Mouse (Mus musculus) myocyte (in vitro differentiated cells): ENCODE data around the gene Elmo3. TPM values are rescaled to one million over a fixed set of nuclear protein-coding genes. Genes with fewer than 3 reads are reported as not detected.
A peak's percentile ranks its signal among the peaks of the same experiment; 100 is the strongest.

Experiments used
- H3K27me3 ChIP-seq: one replicate; pipeline ENCODE4 v1.6.1; 2011; ENCODE audit not compliant: control insufficient read depth, insufficient read depth, insufficient read length
- H3K36me3 ChIP-seq: one replicate; pipeline ENCODE4 v1.6.1; 2011; ENCODE audit not compliant: control insufficient read depth, insufficient read depth
- H3K4me2 ChIP-seq: one replicate; pipeline ENCODE4 v1.6.1; 2011; ENCODE audit warnings: low read depth, control low read depth
- H3K4me3 ChIP-seq: one replicate; pipeline ENCODE4 v1.5.1; 2011; ENCODE audit warnings: mild to moderate bottlenecking, control low read depth, moderate library complexity
- H3K79me2 ChIP-seq: one replicate; pipeline ENCODE4 v1.6.1; 2011; ENCODE audit not compliant: control insufficient read depth, insufficient read depth
- H3ac ChIP-seq: one replicate; pipeline ENCODE4 v1.6.1; 2011; ENCODE audit not compliant: control insufficient read depth, insufficient read length
- CEBPB ChIP-seq: IDR thresholded peaks from 2 replicates; pipeline ENCODE4 v1.6.1; 2011; ENCODE audit warnings: mild to moderate bottlenecking, moderate library complexity; ENCODE audit not compliant: poor library complexity, insufficient read depth, severe bottlenecking
- E2F4 ChIP-seq: IDR thresholded peaks from one replicate; pipeline ENCODE4 v1.6.1; 2011; ENCODE audit warnings: mild to moderate bottlenecking, control low read depth, moderate library complexity; ENCODE audit not compliant: insufficient read depth
- MAX ChIP-seq: IDR thresholded peaks from one replicate; pipeline ENCODE4 v1.6.1; 2011; ENCODE audit warnings: low read depth, mild to moderate bottlenecking, control low read depth
- MYOD1 ChIP-seq, 3 experiments: IDR thresholded peaks; one replicate each; pipeline ENCODE4 v1.6.1; 2011; ENCODE audit warnings: control low read depth in 2 of 3, low read depth in 2 of 3, mild to moderate bottlenecking in 2 of 3, moderate library complexity in 1 of 3; ENCODE audit not compliant: insufficient read length in 2 of 3, control insufficient read depth in 1 of 3
- MYOG ChIP-seq, 3 experiments: IDR thresholded peaks; one replicate each; pipeline ENCODE4 v1.6.1; 2011; ENCODE audit warnings: control low read depth in 2 of 3, low read depth in 2 of 3, mild to moderate bottlenecking in 2 of 3; ENCODE audit not compliant: insufficient read length in 2 of 3, control insufficient read depth in 1 of 3, insufficient read depth in 1 of 3
- POLR2A ChIP-seq: IDR thresholded peaks from one replicate; pipeline ENCODE4 v1.6.1; 2011; ENCODE audit warnings: low read depth, mild to moderate bottlenecking, control low read depth, moderate library complexity; ENCODE audit not compliant: insufficient read length
- POLR2AphosphoS2 ChIP-seq: IDR thresholded peaks from one replicate; pipeline ENCODE4 v1.6.1; 2011; ENCODE audit warnings: low read depth, control low read depth; ENCODE audit not compliant: insufficient read length
- REST ChIP-seq: IDR thresholded peaks from one replicate; pipeline ENCODE4 v1.6.1; 2011; ENCODE audit warnings: mild to moderate bottlenecking, control low read depth, moderate library complexity; ENCODE audit not compliant: insufficient read depth, insufficient read length
- SRF ChIP-seq: IDR thresholded peaks from one replicate; pipeline ENCODE4 v1.6.1; 2011; ENCODE audit warnings: low read depth; ENCODE audit not compliant: control insufficient read depth, insufficient read length
- TCF12 ChIP-seq: IDR thresholded peaks from one replicate; pipeline ENCODE4 v1.6.1; 2011; ENCODE audit warnings: mild to moderate bottlenecking, control low read depth; ENCODE audit not compliant: poor library complexity, insufficient read depth, severe bottlenecking
- TCF3 ChIP-seq: IDR thresholded peaks from one replicate; pipeline ENCODE4 v1.6.1; 2011; ENCODE audit warnings: low read depth, control low read depth; ENCODE audit not compliant: insufficient read length
- USF1 ChIP-seq: IDR thresholded peaks from one replicate; pipeline ENCODE4 v1.6.1; 2011; ENCODE audit warnings: low read depth, mild to moderate bottlenecking, control low read depth, moderate library complexity
- polyA plus RNA-seq: library from polyadenylated mRNA; unstranded; fragments of >200 nt; fragmentation: generic; extraction: Trizol; gene quantifications from one replicate; pipeline ENCODE4 v1.2.1, GENCODE M21; 2012; ENCODE audit warnings: missing spikeins

The Elmo3 gene
- polyA plus RNA-seq, 1 experiment, result 0.92 TPM

DNA sequence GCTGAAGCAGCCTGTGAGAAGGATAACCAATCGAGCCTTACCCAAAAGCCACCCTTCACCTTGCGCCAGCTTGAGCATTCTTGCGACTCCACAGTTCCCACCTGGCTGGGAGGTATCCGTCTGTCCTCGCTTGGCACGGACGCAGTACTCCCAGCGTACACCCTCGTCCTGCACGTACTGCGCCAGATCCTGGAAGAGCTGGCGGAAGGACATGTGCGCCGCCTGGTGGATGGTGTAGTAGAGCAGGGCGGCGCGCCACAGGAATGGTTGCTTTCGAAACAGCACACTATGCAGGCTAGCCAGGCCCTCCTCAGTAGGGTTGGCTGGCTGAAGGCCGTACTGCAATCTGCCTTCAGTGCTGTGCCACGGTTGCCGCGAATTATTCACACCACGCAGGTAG lies 22.3 kb upstream of the Elmo3 start:
- no peak overlapping the region for H3K4me3 ChIP-seq
- H3ac ChIP-seq, result no peak overlapping the region
- TF ChIP-seq POLR2A (no peak), E2F4 (no peak), POLR2AphosphoS2 (peak; percentile 81), TCF12 (no peak)
- peaks cover 18% of the 10 kb centered on the region for H3K79me2 ChIP-seq
- no peak overlapping the region for H3K4me2 ChIP-seq
- no peaks in the 10 kb centered on the region for H3K27me3 ChIP-seq
- H3K36me3 ChIP-seq, result peaks cover 4% of the 10 kb centered on the region

DNA sequence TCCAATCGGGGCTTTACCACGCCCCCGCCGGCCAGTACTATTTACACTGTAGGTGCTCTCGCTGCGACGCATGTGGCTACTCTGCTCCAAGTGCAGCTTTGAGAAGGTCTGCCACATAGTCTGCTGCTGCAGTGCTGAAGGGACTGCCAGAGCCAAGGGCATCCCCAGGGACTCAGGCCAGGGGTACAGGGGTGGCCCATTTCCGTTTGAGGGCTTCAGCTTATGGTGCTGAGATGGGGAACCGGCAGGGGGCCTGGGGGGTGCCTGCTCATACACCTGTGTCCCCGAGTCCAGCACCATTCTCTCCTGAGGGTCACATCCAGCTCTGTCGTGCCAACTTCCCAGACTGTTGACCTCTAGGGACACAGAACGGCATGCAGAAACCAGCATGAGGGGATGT lies 19.9 kb upstream of the Elmo3 start:
- Histone ChIP-seq H3K36me3 (peaks cover 4% of the 10 kb centered on the region), H3K4me3 (no peak overlapping the region), H3ac (no peak overlapping the region), H3K4me2 (no peak overlapping the region), H3K27me3 (no peaks in the 10 kb centered on the region), H3K79me2 (peaks cover 23% of the 10 kb centered on the region)
- TF ChIP-seq E2F4 (no peak), MYOG (IDR thresholded peaks at IDR 0.05; ENCODE audit: control insufficient read depth in 1 of 3, insufficient read depth in 1 of 3, insufficient read length in 2 of 3, low read depth in 2 of 3) (no peak), REST (no peak), USF1 (no peak), POLR2A (no peak), TCF3 (no peak), POLR2AphosphoS2 (no peak), TCF12 (no peak), SRF (no peak), MYOD1 (IDR thresholded peaks at IDR 0.05; ENCODE audit: control insufficient read depth in 1 of 3, insufficient read length in 2 of 3, low read depth in 2 of 3) (no peak), CEBPB (no peak)

DNA sequence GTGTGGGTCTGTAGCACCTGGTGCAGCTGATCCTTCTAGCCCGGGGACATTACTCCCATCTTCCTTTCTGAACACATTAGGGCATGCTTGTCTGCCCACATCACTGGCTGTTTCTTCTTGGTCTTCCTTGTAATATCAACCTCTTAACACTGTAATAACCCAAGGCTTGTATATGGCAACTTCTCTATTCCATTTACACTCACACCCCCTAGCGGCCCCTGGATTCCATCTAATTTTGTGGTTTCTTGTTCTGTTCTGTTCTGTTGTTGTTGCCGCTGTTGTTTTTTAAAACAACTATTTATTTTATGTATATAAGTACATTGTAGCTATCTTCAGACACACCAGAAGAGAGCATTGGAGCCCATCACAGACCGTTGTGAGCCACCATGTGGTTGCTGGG lies 18.5 kb upstream of the Elmo3 start:
- no peak for TF ChIP-seq TCF12
- no peak for TF ChIP-seq POLR2AphosphoS2
- no peak for TF ChIP-seq SRF
- peaks cover 23% of the 10 kb centered on the region for H3K79me2 ChIP-seq

DNA sequence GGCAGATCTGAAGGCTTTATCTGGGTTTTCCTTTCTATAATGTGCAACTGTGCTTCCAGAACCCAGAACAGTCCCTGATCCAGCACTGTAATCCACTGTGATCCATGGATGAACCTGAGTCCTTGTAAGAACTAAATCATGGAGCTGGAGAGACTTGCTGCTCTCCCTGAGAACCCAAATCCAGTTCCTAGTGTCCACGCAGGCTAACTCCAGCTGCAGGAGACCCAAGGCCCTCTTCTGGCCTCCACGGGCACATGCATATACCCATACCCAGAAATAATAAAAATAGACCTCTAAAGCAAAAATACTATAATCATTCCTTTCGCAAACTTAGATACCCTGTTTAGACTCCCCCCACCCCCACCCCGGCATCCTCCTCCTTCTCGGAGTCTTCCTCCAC lies 17.2 kb upstream of the Elmo3 start:
- Histone ChIP-seq H3K4me2 (peak overlapping the region; percentile 87), H3ac (no peak overlapping the region), H3K4me3 (peak overlapping the region; percentile 35), H3K79me2 (peaks cover 23% of the 10 kb centered on the region), H3K27me3 (no peaks in the 10 kb centered on the region), H3K36me3 (no peaks in the 10 kb centered on the region)
- TF ChIP-seq MYOD1 (IDR thresholded peaks at IDR 0.05; ENCODE audit: control insufficient read depth in 1 of 3, insufficient read length in 2 of 3, low read depth in 2 of 3), result no peak
- TF ChIP-seq POLR2AphosphoS2, result no peak
- no peak for TF ChIP-seq USF1
- TF ChIP-seq POLR2A, result no peak
- no peak for TF ChIP-seq REST

More for the DNA sequence above, 18.5 kb upstream of the Elmo3 start:
- no peaks in the 10 kb centered on the region for H3K27me3 ChIP-seq
- H3ac ChIP-seq, result no peak overlapping the region
- H3K4me2 ChIP-seq, result peak overlapping the region; percentile 87
- H3K4me3 ChIP-seq, result no peak overlapping the region
- H3K36me3 ChIP-seq, result peaks cover 1% of the 10 kb centered on the region

DNA sequence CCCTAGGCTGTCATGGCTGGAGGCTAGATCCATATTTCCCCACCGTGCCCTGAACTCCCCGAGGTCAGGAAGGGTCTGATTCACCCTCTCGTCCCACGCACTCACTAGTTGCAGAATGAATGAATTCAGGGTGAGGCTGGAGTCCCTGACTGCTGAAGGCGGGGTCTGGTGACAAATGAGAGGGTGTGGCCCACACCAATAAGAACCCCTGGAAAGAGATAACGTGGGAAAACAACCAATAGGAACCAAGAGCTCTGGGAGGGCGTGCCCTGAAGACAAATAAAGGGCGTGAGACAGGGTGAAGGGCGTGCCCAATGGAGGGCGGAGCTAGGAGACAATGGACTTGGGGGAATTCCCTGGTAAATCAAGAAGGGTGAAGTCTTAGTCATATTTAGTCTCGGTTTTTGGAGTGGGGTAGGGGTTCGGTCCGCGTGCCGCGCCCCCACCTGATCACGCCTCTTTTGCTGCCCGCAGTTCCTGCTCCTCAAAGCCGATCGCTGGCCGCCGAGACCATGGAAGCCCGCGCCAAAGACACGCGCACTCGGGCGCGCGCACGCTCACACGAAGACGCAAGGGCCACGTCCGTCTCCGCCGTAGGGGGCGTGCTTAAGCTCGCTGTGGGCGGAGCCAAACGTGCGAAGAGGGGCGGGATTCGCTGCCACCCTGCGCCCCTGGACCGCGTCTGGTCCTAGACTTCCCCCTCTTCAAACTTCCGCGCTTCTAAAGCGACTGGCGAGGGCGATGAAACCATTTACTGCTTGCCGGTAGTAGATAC lies 16.3 kb upstream of the Elmo3 start:
- H3K79me2 ChIP-seq, result peaks cover 23% of the 10 kb centered on the region
- H3K36me3 ChIP-seq, result no peaks in the 10 kb centered on the region
- TF ChIP-seq TCF12 (no peak), MYOD1 (IDR thresholded peaks at IDR 0.05; ENCODE audit: control insufficient read depth in 1 of 3, insufficient read length in 2 of 3, low read depth in 2 of 3) (no peak), MAX (no peak), USF1 (no peak), POLR2A (peak; percentile 84), POLR2AphosphoS2 (peak; percentile 71), TCF3 (no peak), MYOG (IDR thresholded peaks at IDR 0.05; ENCODE audit: control insufficient read depth in 1 of 3, insufficient read depth in 1 of 3, insufficient read length in 2 of 3, low read depth in 2 of 3) (peak in 1 of 3 experiments; percentile 18), SRF (peak; percentile 36), CEBPB (no peak), E2F4 (no peak), REST (no peak)
- H3ac ChIP-seq, result peak overlapping the region; percentile 2
- no peaks in the 10 kb centered on the region for H3K27me3 ChIP-seq
- H3K4me3 ChIP-seq, result peak overlapping the region; percentile 35
- peak overlapping the region; percentile 93 for H3K4me2 ChIP-seq
